Mouse (Mus musculus): ENCODE results near the gene Cd86.

Gene Cd86

GRCm38 (mm10) chr16:36665782-36666181 lies at the start of gene Cd86:
TSS of gene Cd86 (minus strand) at chr16:36666081.
- no peak for DNase-seq (ENCODE audit: low spot score)

GRCm38 (mm10) chr16:36711760-36712159 lies 45.9 kb upstream of the Cd86 start:
- DNase-seq (ENCODE audit: low spot score), result no peak

- DNase-seq (ENCODE audit: low spot score), result no peak
These were observed 44.9 kb upstream of the Cd86 start for GRCm38 (mm10) chr16:36710794-36711193.

- DNase-seq (ENCODE audit: low spot score), result no peak
These were observed 43.5 kb upstream of the Cd86 start for GRCm38 (mm10) chr16:36709405-36709804.

- no peak for DNase-seq (ENCODE audit: low spot score)
These were observed 42.9 kb upstream of the Cd86 start for GRCm38 (mm10) chr16:36708751-36709150.

- DNase-seq (ENCODE audit: low spot score), result no peak
These were observed 42.0 kb upstream of the Cd86 start for GRCm38 (mm10) chr16:36707702-36708423.

- no peak for DNase-seq (ENCODE audit: low spot score)
These were observed 34.6 kb upstream of the Cd86 start for GRCm38 (mm10) chr16:36700484-36700883.

GRCm38 (mm10) chr16:36697331-36697730 lies 31.4 kb upstream of the Cd86 start:
- DNase-seq (ENCODE audit: low spot score), result no peak

GRCm38 (mm10) chr16:36694798-36695290 lies 29.0 kb upstream of the Cd86 start:
- DNase-seq (ENCODE audit: low spot score), result no peak

GRCm38 (mm10) chr16:36693818-36694413 lies 28.0 kb upstream of the Cd86 start, which contains the start of gene Ildr1:
TSS of gene Ildr1 (plus strand) at chr16:36693978.
- DNase-seq (ENCODE audit: low spot score), result peak; percentile 8

- no peak for DNase-seq (ENCODE audit: low spot score)
These were observed 25.6 kb upstream of the Cd86 start for GRCm38 (mm10) chr16:36691484-36691883.

- no peak for DNase-seq (ENCODE audit: low spot score)
These were observed 22.2 kb upstream of the Cd86 start for GRCm38 (mm10) chr16:36688076-36688475.

GRCm38 (mm10) chr16:36684325-36684918 lies 18.5 kb upstream of the Cd86 start:
- no peak for DNase-seq (ENCODE audit: low spot score)

- no peak for DNase-seq (ENCODE audit: low spot score)
These were observed 15.9 kb upstream of the Cd86 start for GRCm38 (mm10) chr16:36681829-36682228.

- no peak for DNase-seq (ENCODE audit: low spot score)
These were observed 10.0 kb upstream of the Cd86 start for GRCm38 (mm10) chr16:36675902-36676301.

- no peak for DNase-seq (ENCODE audit: low spot score)
These were observed 9.4 kb upstream of the Cd86 start for GRCm38 (mm10) chr16:36675304-36675703.

GRCm38 (mm10) chr16:36674457-36675204 lies 8.8 kb upstream of the Cd86 start:
- DNase-seq (ENCODE audit: low spot score), result no peak

- DNase-seq (ENCODE audit: low spot score), result no peak
These were observed 7.3 kb upstream of the Cd86 start for GRCm38 (mm10) chr16:36673196-36673595.

- no peak for DNase-seq (ENCODE audit: low spot score)
These were observed 4.7 kb upstream of the Cd86 start for GRCm38 (mm10) chr16:36670590-36670989.

GRCm38 (mm10) chr16:36666448-36667017 lies 652 bp upstream of the Cd86 start:
- DNase-seq (ENCODE audit: low spot score), result no peak

GRCm38 (mm10) chr16:36663484-36663883 lies 2.4 kb downstream of the Cd86 start:
- no peak for DNase-seq (ENCODE audit: low spot score)

- DNase-seq (ENCODE audit: low spot score), result no peak
These were observed 4.6 kb downstream of the Cd86 start for GRCm38 (mm10) chr16:36661330-36661729.

All from embryo, embryonic 10.5 days (tissue).